Mouse (Mus musculus) forebrain, embryonic 15.5 days (tissue): ENCODE measurements around the gene Tma7. TPM values are rescaled to one million over a fixed set of nuclear protein-coding genes. Genes with fewer than 3 reads are reported as not detected.

Source experiments
- ATAC-seq: fragments of 200-750 bp; cut with Nextera tagmentation; replicated peaks from 2 replicates; pipeline ENCODE4 v1.8.0; 2017; ENCODE audit warnings: mild to moderate bottlenecking, moderate TSS enrichment, moderate library complexity
- H3K27ac ChIP-seq: fragments of 300-500 bp; sonication (generic); replicated peaks from 2 replicates; pipeline ENCODE4 v1.5.1; 2015; ENCODE audit warnings: mild to moderate bottlenecking, inconsistent platforms
- H3K27me3 ChIP-seq: fragments of 300-500 bp; sonication (generic); 2 replicates; pipeline ENCODE4 v1.6.1; 2015; ENCODE audit warnings: inconsistent platforms
- H3K36me3 ChIP-seq: fragments of 300-500 bp; sonication (generic); 2 replicates; pipeline ENCODE4 v1.6.1; 2015; ENCODE audit warnings: mild to moderate bottlenecking, inconsistent platforms
- H3K4me1 ChIP-seq: fragments of 300-500 bp; sonication (generic); 2 replicates; pipeline ENCODE4 v1.6.1; 2015; ENCODE audit warnings: inconsistent platforms
- H3K4me2 ChIP-seq: fragments of 300-500 bp; sonication (generic); replicated peaks from 2 replicates; pipeline ENCODE4 v1.6.1; 2015; ENCODE audit warnings: mild to moderate bottlenecking, inconsistent platforms
- H3K4me3 ChIP-seq: fragments of 300-500 bp; sonication (generic); 2 replicates; pipeline ENCODE4 v1.5.1; 2015; ENCODE audit warnings: mild to moderate bottlenecking, inconsistent platforms
- H3K9ac ChIP-seq: fragments of 300-500 bp; sonication (generic); replicated peaks from 2 replicates; pipeline ENCODE4 v1.6.1; 2015; ENCODE audit warnings: mild to moderate bottlenecking, inconsistent platforms
- H3K9me3 ChIP-seq: fragments of 300-500 bp; sonication (generic); 2 replicates; pipeline ENCODE4 v1.6.1; 2016; ENCODE audit warnings: inconsistent platforms
- WGBS: fragments of 180-500 bp; shearing (Covaris S2); methylation state at CpG from one replicate; pipeline ENCODE4 v1.1.7; 2015; ENCODE audit warnings: mixed read lengths; 5-methylcytosine and 5-hydroxymethylcytosine counted together
- polyA plus RNA-seq: library from polyadenylated mRNA; unstranded; fragments of >200 nt; fragmentation: Nextera tagmentation; extraction: Ambion mirVana; gene quantifications from 2 replicates; pipeline ENCODE4 v1.2.1, GENCODE M21; 2015

Gene Tma7
- polyA plus RNA-seq, 1 experiment from 2014 or later, result 568 TPM

- no peak overlapping the region for H3K27ac ChIP-seq
- peaks cover 87% of the 10 kb centered on the region for H3K36me3 ChIP-seq
- no peaks in the 10 kb centered on the region for H3K9me3 ChIP-seq
- H3K4me2 ChIP-seq, result no peak overlapping the region
- ATAC-seq, result no peak
- 93% methylated on average over 10 of the region's 10 CpGs for whole genome bisulfite sequencing
- no peak overlapping the region for H3K4me3 ChIP-seq
- no peak overlapping the region for H3K9ac ChIP-seq
- no peaks in the 10 kb centered on the region for H3K27me3 ChIP-seq
- no peaks in the 10 kb centered on the region for H3K4me1 ChIP-seq
Measured at GRCm38 (mm10) chr9:109116205-109116604, 33.8 kb upstream of the Tma7 start.

GRCm38 (mm10) chr9:109114871-109115270 is 32.5 kb upstream of the Tma7 start:
- H3K4me3 ChIP-seq, result no peak overlapping the region

GRCm38 (mm10) chr9:109114276-109114675 is 31.9 kb upstream of the Tma7 start:
- Histone ChIP-seq H3K27ac (no peak overlapping the region), H3K9me3 (no peaks in the 10 kb centered on the region), H3K4me1 (no peaks in the 10 kb centered on the region), H3K36me3 (peaks cover 100% of the 10 kb centered on the region), H3K27me3 (no peaks in the 10 kb centered on the region), H3K4me2 (no peak overlapping the region), H3K4me3 (no peak overlapping the region), H3K9ac (no peak overlapping the region)
- WGBS, result 93% methylated on average over 11 of the region's 11 CpGs
- ATAC-seq, result no peak

More at GRCm38 (mm10) chr9:109114871-109115270, 32.5 kb upstream of the Tma7 start:
- Histone ChIP-seq H3K27ac (no peak overlapping the region), H3K4me1 (no peaks in the 10 kb centered on the region), H3K9ac (no peak overlapping the region), H3K36me3 (peaks cover 100% of the 10 kb centered on the region), H3K27me3 (no peaks in the 10 kb centered on the region), H3K4me2 (no peak overlapping the region), H3K9me3 (no peaks in the 10 kb centered on the region)
- WGBS, result 93% methylated on average over 7 of the region's 7 CpGs
- ATAC-seq, result no peak

GRCm38 (mm10) chr9:109113331-109113730 is 30.9 kb upstream of the Tma7 start:
- no peak overlapping the region for H3K9ac ChIP-seq
- no peaks in the 10 kb centered on the region for H3K9me3 ChIP-seq
- no peaks in the 10 kb centered on the region for H3K27me3 ChIP-seq
- peaks cover 100% of the 10 kb centered on the region for H3K36me3 ChIP-seq
- no peak overlapping the region for H3K27ac ChIP-seq
- 91% methylated on average over 8 of the region's 8 CpGs for WGBS
- no peaks in the 10 kb centered on the region for H3K4me1 ChIP-seq
- H3K4me2 ChIP-seq, result no peak overlapping the region
- no peak for ATAC-seq
- H3K4me3 ChIP-seq, result no peak overlapping the region

GRCm38 (mm10) chr9:109111591-109111990 is 29.2 kb upstream of the Tma7 start:
- H3K27me3 ChIP-seq, result no peaks in the 10 kb centered on the region
- ATAC-seq, result no peak
- H3K36me3 ChIP-seq, result peaks cover 97% of the 10 kb centered on the region
- no peak overlapping the region for H3K4me3 ChIP-seq
- no peak overlapping the region for H3K27ac ChIP-seq
- no peaks in the 10 kb centered on the region for H3K4me1 ChIP-seq
- 93% methylated on average over 9 of the region's 9 CpGs for whole genome bisulfite sequencing
- no peak overlapping the region for H3K4me2 ChIP-seq
- H3K9me3 ChIP-seq, result no peaks in the 10 kb centered on the region
- H3K9ac ChIP-seq, result no peak overlapping the region

GRCm38 (mm10) chr9:109111101-109111500 is 28.7 kb upstream of the Tma7 start:
- no peak overlapping the region for H3K27ac ChIP-seq
- H3K36me3 ChIP-seq, result peaks cover 97% of the 10 kb centered on the region
- H3K9me3 ChIP-seq, result no peaks in the 10 kb centered on the region
- no peak overlapping the region for H3K4me3 ChIP-seq
- H3K27me3 ChIP-seq, result no peaks in the 10 kb centered on the region
- no peak overlapping the region for H3K4me2 ChIP-seq
- no peak for ATAC-seq
- no peaks in the 10 kb centered on the region for H3K4me1 ChIP-seq
- H3K9ac ChIP-seq, result no peak overlapping the region
- 90% methylated on average over 4 of the region's 4 CpGs for WGBS

GRCm38 (mm10) chr9:109110240-109110639 is 27.9 kb upstream of the Tma7 start:
- Histone ChIP-seq H3K4me2 (no peak overlapping the region), H3K27ac (no peak overlapping the region), H3K4me1 (peaks cover 1% of the 10 kb centered on the region; the same call in 1 of the 2 replicates), H3K9me3 (no peaks in the 10 kb centered on the region), H3K9ac (no peak overlapping the region), H3K27me3 (no peaks in the 10 kb centered on the region), H3K36me3 (peaks cover 97% of the 10 kb centered on the region), H3K4me3 (no peak overlapping the region)
- 97% methylated on average over 11 of the region's 11 CpGs for WGBS
- ATAC-seq, result no peak

GRCm38 (mm10) chr9:109107341-109107740 is 25.0 kb upstream of the Tma7 start:
- H3K27ac ChIP-seq, result no peak overlapping the region
- no peak overlapping the region for H3K4me2 ChIP-seq
- H3K36me3 ChIP-seq, result peaks cover 93% of the 10 kb centered on the region
- WGBS, result 82% methylated on average over 4 of the region's 6 CpGs
- no peaks in the 10 kb centered on the region for H3K9me3 ChIP-seq
- H3K27me3 ChIP-seq, result no peaks in the 10 kb centered on the region
- ATAC-seq, result no peak
- peaks cover 7% of the 10 kb centered on the region; the same call in 1 of the 2 replicates for H3K4me1 ChIP-seq
- no peak overlapping the region for H3K9ac ChIP-seq
- H3K4me3 ChIP-seq, result no peak overlapping the region

GRCm38 (mm10) chr9:109105648-109106047 is 23.3 kb upstream of the Tma7 start:
- ATAC-seq, result no peak
- no peak overlapping the region for H3K27ac ChIP-seq
- H3K36me3 ChIP-seq, result peaks cover 88% of the 10 kb centered on the region
- no peaks in the 10 kb centered on the region for H3K9me3 ChIP-seq
- no peaks in the 10 kb centered on the region for H3K27me3 ChIP-seq
- H3K4me1 ChIP-seq, result peaks cover 7% of the 10 kb centered on the region; the same call in 1 of the 2 replicates
- 91% methylated on average over 12 of the region's 12 CpGs for WGBS
- no peak overlapping the region for H3K4me2 ChIP-seq
- no peak overlapping the region for H3K4me3 ChIP-seq
- no peak overlapping the region for H3K9ac ChIP-seq

GRCm38 (mm10) chr9:109105011-109105410 is 22.6 kb upstream of the Tma7 start:
- Histone ChIP-seq H3K9ac (no peak overlapping the region), H3K36me3 (peaks cover 88% of the 10 kb centered on the region), H3K4me2 (no peak overlapping the region), H3K27me3 (no peaks in the 10 kb centered on the region), H3K9me3 (no peaks in the 10 kb centered on the region), H3K27ac (no peak overlapping the region), H3K4me3 (no peak overlapping the region), H3K4me1 (peaks cover 7% of the 10 kb centered on the region; the same call in 1 of the 2 replicates)
- 49% methylated on average over 12 of the region's 12 CpGs for WGBS
- ATAC-seq, result no peak

GRCm38 (mm10) chr9:109104083-109104482 is 21.7 kb upstream of the Tma7 start:
- peaks cover 12% of the 10 kb centered on the region for H3K4me1 ChIP-seq
- H3K27me3 ChIP-seq, result no peaks in the 10 kb centered on the region
- H3K9ac ChIP-seq, result no peak overlapping the region
- no peaks in the 10 kb centered on the region for H3K9me3 ChIP-seq
- no peak for ATAC-seq
- H3K4me2 ChIP-seq, result no peak overlapping the region
- H3K27ac ChIP-seq, result no peak overlapping the region
- WGBS, result 88% methylated on average over 9 of the region's 9 CpGs
- no peak overlapping the region for H3K4me3 ChIP-seq
- H3K36me3 ChIP-seq, result peaks cover 80% of the 10 kb centered on the region

GRCm38 (mm10) chr9:109103250-109103649 is 20.9 kb upstream of the Tma7 start:
- no peak for ATAC-seq
- Histone ChIP-seq H3K4me1 (peaks cover 20% of the 10 kb centered on the region), H3K36me3 (peaks cover 72% of the 10 kb centered on the region), H3K27me3 (no peaks in the 10 kb centered on the region), H3K4me3 (no peak overlapping the region), H3K4me2 (no peak overlapping the region), H3K9me3 (no peaks in the 10 kb centered on the region), H3K27ac (no peak overlapping the region), H3K9ac (no peak overlapping the region)
- 80% methylated on average over 7 of the region's 7 CpGs for WGBS

- H3K4me3 ChIP-seq, result no peak overlapping the region
- H3K36me3 ChIP-seq, result peaks cover 66% of the 10 kb centered on the region
- H3K9ac ChIP-seq, result no peak overlapping the region
- no peak overlapping the region for H3K27ac ChIP-seq
- H3K9me3 ChIP-seq, result no peaks in the 10 kb centered on the region
- no peak overlapping the region for H3K4me2 ChIP-seq
- H3K27me3 ChIP-seq, result no peaks in the 10 kb centered on the region
- no peak for ATAC-seq
- H3K4me1 ChIP-seq, result peaks cover 27% of the 10 kb centered on the region
- 93% methylated on average over 3 of the region's 3 CpGs for WGBS
Measured at GRCm38 (mm10) chr9:109102541-109102940, 20.2 kb upstream of the Tma7 start.
